ENCODE assay signal across 7 mouse cellular contexts in the genomic region with DNA sequence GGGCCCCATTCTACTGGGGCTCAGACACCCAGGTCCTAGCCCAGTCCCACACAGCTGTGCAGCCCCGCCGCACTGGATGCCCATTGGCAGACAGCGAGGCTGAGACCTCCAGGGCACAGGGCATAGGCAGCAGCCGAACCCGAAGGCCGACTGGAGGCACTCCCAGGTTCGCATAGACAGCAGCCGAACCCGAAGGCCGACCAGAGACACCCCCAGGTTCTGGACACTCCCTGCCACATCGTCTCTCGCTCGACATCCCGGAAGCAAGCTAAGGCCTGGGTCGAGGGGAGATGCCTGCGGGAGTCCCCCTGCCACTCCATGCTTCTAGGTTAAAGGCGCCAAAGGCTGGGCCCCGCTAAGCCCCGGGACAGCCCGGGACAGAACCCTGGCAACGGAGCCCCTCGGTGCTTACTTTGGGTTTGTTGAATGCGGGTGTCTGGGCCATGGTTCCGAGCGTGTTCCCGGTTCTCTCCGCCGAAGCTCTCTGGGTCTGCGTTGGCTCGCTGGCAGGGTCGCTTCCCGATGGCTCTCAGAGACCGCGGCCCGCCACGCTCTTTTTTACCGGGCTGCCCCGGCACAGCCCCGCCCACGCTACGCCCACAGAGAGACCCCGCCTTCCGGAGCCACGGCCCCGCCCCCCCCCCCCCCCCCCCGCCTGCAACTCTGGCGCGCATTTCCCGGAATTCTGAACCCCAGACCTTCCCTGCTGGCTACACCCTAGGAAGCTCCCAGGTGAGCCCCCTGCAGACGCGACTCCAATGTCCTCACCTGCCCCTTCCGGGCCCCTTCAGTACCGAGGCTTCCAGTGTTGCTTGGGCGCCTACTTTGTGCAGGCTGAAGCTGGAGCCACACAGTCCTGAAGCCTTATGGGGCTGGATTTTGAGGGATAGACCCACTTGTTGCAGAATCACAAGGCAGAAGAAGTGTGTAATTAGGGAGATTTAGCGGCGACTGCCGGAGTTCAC. TPM values are rescaled to one million over a fixed set of nuclear protein-coding genes. Genes with fewer than 3 reads are reported as not detected.
DNase-seq lines count a peak whose midpoint lies in the region; ATAC-seq lines count a peak whose summit lies in the region.

A gene (minus strand): TSS at position 593 of the 965 bp plus-strand sequence.

- H3K9me3 ChIP-seq in embryonic facial prominence, embryonic 12.5 days = no peaks in the 10 kb centered on the region
- H3K9me3 ChIP-seq in heart, embryonic 13.5 days = no peaks in the 10 kb centered on the region

- peaks cover 15% of the 10 kb centered on the region for H3K27me3 ChIP-seq in embryonic facial prominence, embryonic 12.5 days
- H3K27me3 ChIP-seq in heart, embryonic 13.5 days (replicated peaks) = peaks cover 61% of the 10 kb centered on the region

- peak within 1 kb of the TSS; percentile 85 for H3K4me2 ChIP-seq in embryonic facial prominence, embryonic 12.5 days (replicated peaks)
- peak within 1 kb of the TSS; percentile 98 for H3K4me2 ChIP-seq in heart, embryonic 13.5 days

- H3K9ac ChIP-seq in embryonic facial prominence, embryonic 12.5 days = peak within 1 kb of the TSS; percentile 52
- peak within 1 kb of the TSS; percentile 80 for H3K9ac ChIP-seq in heart, embryonic 13.5 days

- no peaks in the 10 kb centered on the region for H3K4me1 ChIP-seq in embryonic facial prominence, embryonic 12.5 days
- H3K4me1 ChIP-seq in heart, embryonic 13.5 days = peaks cover 14% of the 10 kb centered on the region

- peak; percentile 59 for ATAC-seq in embryonic facial prominence, embryonic 12.5 days (ENCODE audit: insufficient number of reproducible peaks, insufficient read depth, low FRiP score, low TSS enrichment)
- ATAC-seq in heart, embryonic 13.5 days (ENCODE audit: extremely low read depth, insufficient number of reproducible peaks, low FRiP score, low TSS enrichment) = peak; percentile 40; the same call in 1 of the 2 replicates
- ATAC-seq in megakaryocyte, adult 5-6 weeks (ENCODE audit: poor library complexity, severe bottlenecking) = peak; percentile 67

- H3K27ac ChIP-seq in embryonic facial prominence, embryonic 12.5 days = 0 out of 2 replicates have a peak within 1 kb of the TSS, but pooled peaks have one; percentile 2
- H3K27ac ChIP-seq in heart, embryonic 13.5 days (replicated peaks) = no peak within 1 kb of the TSS

- peak within 1 kb of the TSS; percentile 58 for H3K4me3 ChIP-seq in embryonic facial prominence, embryonic 12.5 days
- H3K4me3 ChIP-seq in heart, embryonic 13.5 days = peak within 1 kb of the TSS; percentile 65

- DNase-seq in CD4-positive, CD25-positive, alpha-beta regulatory T cell, adult 2 months (ENCODE audit: low read depth, low spot score) = peak; percentile 74
- DNase-seq in NIH3T3 (ENCODE audit: low read depth) = peak; percentile 65
- peak; percentile 80 to 82 for DNase-seq in kidney, postnatal 25 days
- peak; percentile 39 to 50 for DNase-seq in spleen, postnatal 14 days (ENCODE audit: low spot score in 2 of 2)

- under 1% methylated on average over 48 of the region's 57 CpGs for WGBS in embryonic facial prominence, embryonic 12.5 days
- under 1% methylated on average over 46 of the region's 57 CpGs for WGBS in heart, embryonic 13.5 days

- H3K36me3 ChIP-seq in embryonic facial prominence, embryonic 12.5 days = no peaks in the 10 kb centered on the region
- no peaks in the 10 kb centered on the region for H3K36me3 ChIP-seq in heart, embryonic 13.5 days

RNA-seq across cellular contexts. Expression of the gene that starts here (rescaled TPM):
- polyA plus RNA-seq in embryonic facial prominence, embryonic 12.5 days (2016; fragmentation: Nextera tagmentation; extraction: Ambion mirVana) = 6.9 and 8.6 TPM in 2 replicates
- polyA plus RNA-seq in heart, embryonic 13.5 days (2015; fragmentation: Nextera tagmentation; extraction: Ambion mirVana) = 3.6 and 3.7 TPM in 2 replicates
- 3.7 and 5.3 TPM in 2 replicates for total RNA-seq in megakaryocyte, adult 5-6 weeks (2015)
- 6.1 and 7.6 TPM in 2 replicates for total RNA-seq in megakaryocyte, adult 5-6 weeks (2017)
